Mouse (Mus musculus) forebrain, embryonic 13.5 days (tissue): ENCODE results near the gene Trove2. TPM values are rescaled to one million over a fixed set of nuclear protein-coding genes. Genes with fewer than 3 reads are reported as not detected.

Experiments
- ATAC-seq: fragments of 200-750 bp; cut with Nextera tagmentation; 2 replicates; pipeline ENCODE4 v1.8.0; 2017
- H3K27ac ChIP-seq: fragments of 300-500 bp; sonication (generic); 2 replicates; pipeline ENCODE4 v1.5.1; 2015; ENCODE audit warnings: inconsistent platforms, mild to moderate bottlenecking, moderate library complexity
- H3K27me3 ChIP-seq: fragments of 300-500 bp; sonication (generic); 2 replicates; pipeline ENCODE4 v1.6.1; 2015; ENCODE audit warnings: mild to moderate bottlenecking, inconsistent platforms
- H3K36me3 ChIP-seq: fragments of 300-500 bp; sonication (generic); 2 replicates; pipeline ENCODE4 v1.6.1; 2015; ENCODE audit warnings: mild to moderate bottlenecking, inconsistent platforms; ENCODE audit not compliant: poor library complexity, severe bottlenecking
- H3K4me1 ChIP-seq: fragments of 300-500 bp; sonication (generic); 2 replicates; pipeline ENCODE4 v1.6.1; 2015; ENCODE audit warnings: inconsistent platforms
- H3K4me2 ChIP-seq: fragments of 300-500 bp; sonication (generic); 2 replicates; pipeline ENCODE4 v1.6.1; 2015; ENCODE audit warnings: inconsistent platforms, mild to moderate bottlenecking, moderate library complexity
- H3K4me3 ChIP-seq: fragments of 300-500 bp; sonication (generic); 2 replicates; pipeline ENCODE4 v1.5.1; 2015; ENCODE audit warnings: mild to moderate bottlenecking, inconsistent platforms
- H3K9ac ChIP-seq: fragments of 300-500 bp; sonication (generic); 2 replicates; pipeline ENCODE4 v1.6.1; 2015; ENCODE audit warnings: mild to moderate bottlenecking, inconsistent platforms
- H3K9me3 ChIP-seq: fragments of 300-500 bp; sonication (generic); replicated peaks from 2 replicates; pipeline ENCODE4 v1.6.1; 2016; ENCODE audit warnings: inconsistent platforms
- WGBS: fragments of 180-500 bp; shearing (Covaris S2); methylation state at CpG from one replicate; pipeline ENCODE4 v1.1.7; 2015; 5-methylcytosine and 5-hydroxymethylcytosine counted together
- polyA plus RNA-seq: library from polyadenylated mRNA; unstranded; fragments of >200 nt; fragmentation: Nextera tagmentation; extraction: Ambion mirVana; gene quantifications from 2 replicates; pipeline ENCODE4 v1.2.1, GENCODE M21; 2015

Trove2 gene
- polyA plus RNA-seq, 1 experiment from 2014 or later: 46.1 TPM

GRCm38 (mm10) chr1:143770444-143771109, 6.3 kb downstream of the Trove2 start:
- Histone ChIP-seq H3K36me3 (peaks cover 31% of the 10 kb centered on the region), H3K27me3 (no peaks in the 10 kb centered on the region), H3K4me3 (no peak overlapping the region), H3K9ac (no peak overlapping the region), H3K4me2 (no peak overlapping the region), H3K4me1 (peaks cover 31% of the 10 kb centered on the region), H3K27ac (no peak overlapping the region), H3K9me3 (no peaks in the 10 kb centered on the region)
- 45% methylated on average over 20 of the region's 20 CpGs for WGBS
- 0 out of 2 replicates have a peak, but pooled peaks have one; percentile 25 for ATAC-seq

- H3K9ac ChIP-seq: no peak overlapping the region
- no peak for ATAC-seq
- no peaks in the 10 kb centered on the region for H3K27me3 ChIP-seq
- H3K36me3 ChIP-seq: peaks cover 59% of the 10 kb centered on the region
- H3K4me2 ChIP-seq: no peak overlapping the region
- 0 out of 2 replicates have a peak, but pooled peaks cover 7% of the 10 kb centered on the region for H3K4me1 ChIP-seq
- no peak overlapping the region for H3K27ac ChIP-seq
- 90% methylated on average over 6 of the region's 6 CpGs for WGBS
- H3K9me3 ChIP-seq: no peaks in the 10 kb centered on the region
- no peak overlapping the region for H3K4me3 ChIP-seq
Measured at GRCm38 (mm10) chr1:143766238-143766637, 10.6 kb downstream of the Trove2 start.

GRCm38 (mm10) chr1:143765801-143766200, 11.1 kb downstream of the Trove2 start:
- Histone ChIP-seq H3K9me3 (no peaks in the 10 kb centered on the region), H3K4me1 (0 out of 2 replicates have a peak, but pooled peaks cover 6% of the 10 kb centered on the region), H3K36me3 (peaks cover 63% of the 10 kb centered on the region), H3K4me2 (no peak overlapping the region), H3K27me3 (no peaks in the 10 kb centered on the region), H3K4me3 (no peak overlapping the region), H3K9ac (no peak overlapping the region), H3K27ac (no peak overlapping the region)
- 91% methylated on average over 4 of the region's 4 CpGs for WGBS
- no peak for ATAC-seq

GRCm38 (mm10) chr1:143764443-143764842, 12.4 kb downstream of the Trove2 start:
- Histone ChIP-seq H3K4me1 (no peaks in the 10 kb centered on the region), H3K27ac (no peak overlapping the region), H3K4me3 (no peak overlapping the region), H3K9ac (no peak overlapping the region), H3K9me3 (no peaks in the 10 kb centered on the region), H3K36me3 (peaks cover 63% of the 10 kb centered on the region), H3K4me2 (no peak overlapping the region), H3K27me3 (no peaks in the 10 kb centered on the region)
- WGBS: 76% methylated on average over 1 of the region's 1 CpGs
- no peak for ATAC-seq

GRCm38 (mm10) chr1:143762159-143762558, 14.7 kb downstream of the Trove2 start:
- Histone ChIP-seq H3K9ac (no peak overlapping the region), H3K4me3 (no peak overlapping the region), H3K4me2 (no peak overlapping the region), H3K27me3 (no peaks in the 10 kb centered on the region), H3K9me3 (no peaks in the 10 kb centered on the region), H3K27ac (no peak overlapping the region), H3K36me3 (peaks cover 77% of the 10 kb centered on the region), H3K4me1 (no peaks in the 10 kb centered on the region)
- 93% methylated on average over 8 of the region's 8 CpGs for WGBS
- ATAC-seq: no peak

- H3K36me3 ChIP-seq: peaks cover 69% of the 10 kb centered on the region
- no peaks in the 10 kb centered on the region for H3K9me3 ChIP-seq
- no peak overlapping the region for H3K9ac ChIP-seq
- H3K4me3 ChIP-seq: no peak overlapping the region
- WGBS: 87% methylated on average over 10 of the region's 10 CpGs
- peaks cover 18% of the 10 kb centered on the region for H3K4me1 ChIP-seq
- H3K4me2 ChIP-seq: no peak overlapping the region
- ATAC-seq: no peak
- no peaks in the 10 kb centered on the region for H3K27me3 ChIP-seq
- H3K27ac ChIP-seq: no peak overlapping the region
Measured at GRCm38 (mm10) chr1:143745871-143746270, 31.0 kb downstream of the Trove2 start.

- Histone ChIP-seq H3K4me1 (peaks cover 29% of the 10 kb centered on the region), H3K9ac (0 out of 2 replicates have a peak overlapping the region, but pooled peaks have one; percentile 34), H3K27ac (peak overlapping the region; percentile 66), H3K9me3 (no peaks in the 10 kb centered on the region), H3K36me3 (peaks cover 47% of the 10 kb centered on the region), H3K27me3 (no peaks in the 10 kb centered on the region), H3K4me2 (peak overlapping the region; percentile 36), H3K4me3 (no peak overlapping the region)
- peak; percentile 31; the same call in 1 of the 2 replicates for ATAC-seq
- WGBS: 5% methylated on average over 6 of the region's 6 CpGs
Measured at GRCm38 (mm10) chr1:143742186-143742585, 34.7 kb downstream of the Trove2 start.

GRCm38 (mm10) chr1:143741331-143741730, 35.5 kb downstream of the Trove2 start:
- H3K4me3 ChIP-seq: no peak overlapping the region
- H3K4me2 ChIP-seq: no peak overlapping the region
- H3K27ac ChIP-seq: no peak overlapping the region
- 65% methylated on average over 5 of the region's 5 CpGs for WGBS
- H3K9me3 ChIP-seq: no peaks in the 10 kb centered on the region
- no peaks in the 10 kb centered on the region for H3K27me3 ChIP-seq
- H3K4me1 ChIP-seq: peaks cover 29% of the 10 kb centered on the region
- ATAC-seq: no peak
- H3K9ac ChIP-seq: no peak overlapping the region
- H3K36me3 ChIP-seq: peaks cover 39% of the 10 kb centered on the region

GRCm38 (mm10) chr1:143740581-143740980, 36.3 kb downstream of the Trove2 start:
- peaks cover 31% of the 10 kb centered on the region for H3K36me3 ChIP-seq
- H3K4me2 ChIP-seq: peak overlapping the region; percentile 76
- H3K27ac ChIP-seq: no peak overlapping the region
- 79% methylated on average over 8 of the region's 10 CpGs for WGBS
- H3K4me3 ChIP-seq: no peak overlapping the region
- H3K9me3 ChIP-seq: no peaks in the 10 kb centered on the region
- no peak for ATAC-seq
- H3K4me1 ChIP-seq: peaks cover 29% of the 10 kb centered on the region
- H3K9ac ChIP-seq: no peak overlapping the region
- no peaks in the 10 kb centered on the region for H3K27me3 ChIP-seq

GRCm38 (mm10) chr1:143739361-143740350, 37.2 kb downstream of the Trove2 start:
- H3K36me3 ChIP-seq: peaks cover 22% of the 10 kb centered on the region
- peak overlapping the region; percentile 88 for H3K27ac ChIP-seq
- H3K4me1 ChIP-seq: peaks cover 29% of the 10 kb centered on the region
- peak overlapping the region; percentile 71 for H3K4me3 ChIP-seq
- no peaks in the 10 kb centered on the region for H3K27me3 ChIP-seq
- H3K9me3 ChIP-seq: no peaks in the 10 kb centered on the region
- peak overlapping the region; percentile 80 for H3K9ac ChIP-seq
- ATAC-seq: peak; percentile 90
- H3K4me2 ChIP-seq: peak overlapping the region; percentile 76
- WGBS: 2% methylated on average over 53 of the region's 71 CpGs

- Histone ChIP-seq H3K4me3 (peak overlapping the region; percentile 71), H3K4me1 (peaks cover 29% of the 10 kb centered on the region), H3K4me2 (peak overlapping the region; percentile 76), H3K9me3 (no peaks in the 10 kb centered on the region), H3K36me3 (peaks cover 13% of the 10 kb centered on the region), H3K9ac (peak overlapping the region; percentile 80), H3K27me3 (no peaks in the 10 kb centered on the region), H3K27ac (no peak overlapping the region)
- ATAC-seq: peak; percentile 4; the same call in 1 of the 2 replicates
- WGBS: 28% methylated on average over 11 of the region's 11 CpGs
Measured at GRCm38 (mm10) chr1:143738811-143739210, 38.1 kb downstream of the Trove2 start.

GRCm38 (mm10) chr1:143733914-143734410, 42.9 kb downstream of the Trove2 start:
- no peak overlapping the region for H3K4me2 ChIP-seq
- no peaks in the 10 kb centered on the region for H3K36me3 ChIP-seq
- H3K27ac ChIP-seq: no peak overlapping the region
- ATAC-seq: no peak
- no peaks in the 10 kb centered on the region for H3K4me1 ChIP-seq
- 73% methylated on average over 5 of the region's 5 CpGs for WGBS
- H3K9ac ChIP-seq: no peak overlapping the region
- no peak overlapping the region for H3K4me3 ChIP-seq
- no peaks in the 10 kb centered on the region for H3K27me3 ChIP-seq
- H3K9me3 ChIP-seq: no peaks in the 10 kb centered on the region
